ENCODE assay signal across 14 mouse cellular contexts in the genomic region with DNA sequence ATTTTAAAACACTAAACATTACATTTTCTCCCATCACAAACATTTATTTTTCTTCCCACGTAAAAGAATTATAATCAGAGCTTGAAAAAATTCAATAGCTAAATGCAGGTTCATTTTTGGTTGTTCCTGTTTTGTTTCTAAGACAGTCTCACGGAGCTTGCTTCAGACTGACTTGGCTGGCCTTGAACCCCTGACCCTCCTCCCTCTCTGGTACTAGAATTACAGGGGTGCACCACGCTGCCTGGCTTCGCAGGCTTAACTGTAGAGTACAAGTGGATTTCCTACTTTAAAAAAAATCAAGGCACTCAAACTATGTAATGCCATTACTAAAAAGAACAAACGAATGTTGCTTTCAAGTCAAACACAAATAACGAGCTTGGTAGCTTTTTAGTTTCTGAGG.
"Had no signal": no experiment of that assay in that cellular context is flagged by ENCODE, and none has a peak within 500 bp of the region (broad histone marks: within the 10 kb centered on the region; RNA-seq: fewer than 3 reads in every experiment).

No protein-coding gene starts in this region.

- H3K4me3 ChIP-seq: kidney, embryonic 15.5 days; limb, embryonic 12.5 days; liver, embryonic 13.5 days; myocyte; neural tube, embryonic 12.5 days had no signal

- H3K4me1 ChIP-seq: limb, embryonic 12.5 days; neural tube, embryonic 12.5 days had no signal

- H3K27ac ChIP-seq: kidney, embryonic 15.5 days; limb, embryonic 12.5 days; liver, embryonic 13.5 days; neural tube, embryonic 12.5 days had no signal

- H3K27me3 ChIP-seq: kidney, embryonic 15.5 days; limb, embryonic 12.5 days; liver, embryonic 13.5 days; neural tube, embryonic 12.5 days had no signal

- ATAC-seq: liver, postnatal 0 days had no signal

- H3K9ac ChIP-seq: kidney, embryonic 15.5 days; limb, embryonic 12.5 days; liver, embryonic 13.5 days; liver, postnatal 0 days; neural tube, embryonic 12.5 days had no signal

- H3K4me2 ChIP-seq: kidney, embryonic 15.5 days; limb, embryonic 12.5 days; liver, embryonic 13.5 days; midbrain, embryonic 11.5 days; neural tube, embryonic 12.5 days had no signal

- H3K36me3 ChIP-seq: kidney, embryonic 15.5 days; limb, embryonic 12.5 days; liver, embryonic 13.5 days; neural tube, embryonic 12.5 days had no signal

- H3K9me3 ChIP-seq: kidney, embryonic 15.5 days; limb, embryonic 12.5 days; liver, embryonic 13.5 days; neural tube, embryonic 12.5 days had no signal

- DNase-seq: kidney, adult 2 months; kidney, postnatal 14 days; liver; liver, embryonic 13.5 days; liver, postnatal 0 days; lung, postnatal 36 days; right cerebral cortex, postnatal 14 days; thymus, adult 18-20 months; thymus, postnatal 14 days had no signal
